Mouse (Mus musculus) forebrain, embryonic 11.5 days (tissue): ENCODE measurements around the gene Tnfsf11. TPM values are rescaled to one million over a fixed set of nuclear protein-coding genes. Genes with fewer than 3 reads are reported as not detected.

Experiments used
- ATAC-seq: fragments of 200-750 bp; cut with Nextera tagmentation; replicated peaks from 2 replicates; pipeline ENCODE4 v1.8.0; 2017; ENCODE audit warnings: moderate TSS enrichment; ENCODE audit not compliant: low FRiP score
- DNase-seq: peaks from one replicate; pipeline ENCODE4 v3.0.0-alpha.2; 2017; ENCODE audit warnings: low spot score
- H3K27ac ChIP-seq: fragments of 300-500 bp; sonication (generic); 2 replicates; pipeline ENCODE4 v1.5.1; 2014; ENCODE audit warnings: low read depth, low read length
- H3K27me3 ChIP-seq: fragments of 300-500 bp; sonication (generic); 2 replicates; pipeline ENCODE4 v1.6.1; 2014; ENCODE audit warnings: mild to moderate bottlenecking, low read length, mixed read lengths; ENCODE audit not compliant: control insufficient read depth, insufficient read depth
- H3K36me3 ChIP-seq: fragments of 300-500 bp; sonication (generic); 2 replicates; pipeline ENCODE4 v1.6.1; 2014; ENCODE audit warnings: mild to moderate bottlenecking, low read length, moderate library complexity, mixed read lengths; ENCODE audit not compliant: control insufficient read depth, insufficient read depth
- H3K4me1 ChIP-seq: fragments of 300-500 bp; sonication (generic); replicated peaks from 2 replicates; pipeline ENCODE4 v1.6.1; 2014; ENCODE audit warnings: low read length, mixed read lengths; ENCODE audit not compliant: control insufficient read depth, insufficient read depth
- H3K4me2 ChIP-seq: fragments of 300-500 bp; sonication (generic); 2 replicates; pipeline ENCODE4 v1.6.1; 2014; ENCODE audit warnings: low read depth, mild to moderate bottlenecking, low read length, moderate library complexity, mixed read lengths; ENCODE audit not compliant: severe bottlenecking
- H3K4me3 ChIP-seq: fragments of 300-500 bp; sonication (generic); 2 replicates; pipeline ENCODE4 v1.5.1; 2014; ENCODE audit warnings: low read depth, low read length
- H3K9ac ChIP-seq: fragments of 300-500 bp; sonication (generic); 2 replicates; pipeline ENCODE4 v1.6.1; 2014; ENCODE audit warnings: low read length
- H3K9me3 ChIP-seq: fragments of 300-500 bp; sonication (generic); 2 replicates; pipeline ENCODE4 v1.6.1; 2016; ENCODE audit warnings: low read length, mixed read lengths; ENCODE audit not compliant: control insufficient read depth
- WGBS: fragments of 180-500 bp; shearing (Covaris S2); extraction: QIAGEN DNeasy Blood & Tissue Kit; methylation state at CpG from one replicate; pipeline ENCODE4 v1.1.7; 2014; 5-methylcytosine and 5-hydroxymethylcytosine counted together
- polyA plus RNA-seq: library from polyadenylated mRNA; unstranded; fragments of >200 nt; fragmentation: Nextera tagmentation; extraction: Ambion mirVana; gene quantifications from 2 replicates; pipeline ENCODE4 v1.2.1, GENCODE M21; 2014

Gene Tnfsf11
- polyA plus RNA-seq, 1 experiment from 2014 or later: 0.45 TPM

DNA sequence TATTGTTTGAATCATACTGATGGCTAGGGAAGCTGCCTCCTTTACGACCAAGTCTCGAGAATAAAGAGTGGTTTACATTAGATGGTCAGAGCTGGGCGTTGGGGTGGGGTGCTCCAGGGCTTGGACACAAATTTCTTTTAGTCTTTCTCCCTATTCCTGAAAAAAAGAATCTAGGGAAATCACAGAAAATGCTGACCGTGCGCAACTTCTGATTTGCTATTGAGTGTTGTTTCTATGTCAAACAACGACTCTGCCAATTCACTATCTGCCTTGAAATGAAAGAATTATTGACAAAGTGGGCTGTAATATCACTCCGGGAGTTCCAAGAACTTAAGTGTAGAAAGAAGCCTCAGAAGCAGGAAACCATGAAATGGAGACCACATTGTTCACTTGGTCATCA is 23.5 kb upstream of the Tnfsf11 start:
- ATAC-seq (no peak), DNase-seq (no peak)
- no peak overlapping the region for H3K27ac ChIP-seq
- H3K36me3 ChIP-seq: no peaks in the 10 kb centered on the region
- H3K4me3 ChIP-seq: no peak overlapping the region
- H3K9me3 ChIP-seq: no peaks in the 10 kb centered on the region
- no peaks in the 10 kb centered on the region for H3K27me3 ChIP-seq
- no peak overlapping the region for H3K4me2 ChIP-seq
- no peaks in the 10 kb centered on the region for H3K4me1 ChIP-seq
- 79% methylated on average over 7 of the region's 7 CpGs for WGBS
- H3K9ac ChIP-seq: no peak overlapping the region

DNA sequence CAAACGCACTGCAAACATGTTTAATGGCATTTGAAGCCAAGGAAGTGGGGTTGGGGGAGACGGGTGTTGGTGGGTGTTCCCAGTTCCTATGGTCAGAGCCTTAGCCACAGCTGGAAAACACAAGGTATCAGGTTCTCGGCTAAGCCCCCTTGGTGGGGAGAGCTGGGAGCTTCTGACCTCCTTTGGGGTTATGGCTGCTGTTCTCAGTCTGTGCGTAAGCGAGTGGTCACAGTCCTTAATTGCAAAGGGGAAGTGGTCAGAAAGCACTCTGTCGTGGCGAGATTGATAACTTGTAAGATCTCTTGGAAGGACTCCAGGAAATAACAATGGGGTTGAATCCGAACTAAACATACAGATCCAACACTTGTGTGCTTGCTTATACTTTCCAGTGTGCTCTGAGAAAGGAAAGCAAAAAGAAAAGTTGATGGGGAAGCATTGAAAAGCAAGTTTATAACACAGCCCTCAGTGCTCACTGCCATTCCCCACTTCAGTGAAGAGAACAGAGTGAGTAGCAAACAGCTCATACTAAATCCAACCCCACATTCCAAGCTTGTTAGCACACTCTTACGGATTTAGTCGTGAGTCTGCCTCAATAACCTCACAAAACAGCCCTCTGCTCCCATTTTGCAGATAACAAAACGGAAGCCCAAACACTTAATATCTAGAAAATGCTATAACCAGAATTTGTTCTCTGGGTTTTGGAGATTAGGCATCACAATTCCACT is 22.9 kb upstream of the Tnfsf11 start:
- Histone ChIP-seq H3K9ac (no peak overlapping the region), H3K27ac (no peak overlapping the region), H3K4me1 (no peaks in the 10 kb centered on the region), H3K27me3 (no peaks in the 10 kb centered on the region), H3K9me3 (no peaks in the 10 kb centered on the region), H3K4me3 (no peak overlapping the region), H3K4me2 (no peak overlapping the region), H3K36me3 (no peaks in the 10 kb centered on the region)
- WGBS: 65% methylated on average over 11 of the region's 11 CpGs
- DNase-seq (no peak), ATAC-seq (no peak)

DNA sequence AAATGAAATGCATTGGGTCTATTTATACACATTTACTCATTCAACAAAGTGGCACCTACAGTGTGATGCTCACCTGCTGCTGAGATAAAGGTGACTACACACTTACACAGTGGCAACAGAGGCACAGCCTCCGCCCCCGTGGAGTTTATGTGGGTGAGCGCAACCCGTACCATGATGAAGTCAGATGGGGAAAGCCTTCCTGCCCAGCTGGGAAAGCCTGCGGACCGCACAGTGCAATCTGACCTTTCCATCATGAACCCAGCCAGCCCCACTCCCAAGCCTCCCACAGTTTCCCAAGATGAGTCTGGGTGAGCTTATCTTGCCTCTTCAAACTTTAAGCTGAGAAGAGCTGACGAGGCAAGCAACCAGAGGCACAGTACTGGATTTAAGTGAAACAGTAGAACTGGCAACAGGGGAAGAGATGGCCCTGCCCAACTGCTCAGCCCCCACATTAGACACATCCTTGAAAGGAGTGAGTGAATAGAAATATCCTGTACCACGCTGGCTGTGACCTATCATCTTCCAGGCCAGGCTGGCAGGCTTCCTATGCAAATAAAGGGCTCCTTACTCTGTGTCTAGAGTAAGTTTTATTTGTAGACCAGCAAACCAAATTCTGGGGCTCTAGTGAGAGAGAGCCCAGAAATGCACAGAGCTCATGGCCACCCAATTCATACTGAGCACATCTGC is 22.1 kb upstream of the Tnfsf11 start:
- H3K4me2 ChIP-seq: no peak overlapping the region
- WGBS: 84% methylated on average over 8 of the region's 8 CpGs

DNA sequence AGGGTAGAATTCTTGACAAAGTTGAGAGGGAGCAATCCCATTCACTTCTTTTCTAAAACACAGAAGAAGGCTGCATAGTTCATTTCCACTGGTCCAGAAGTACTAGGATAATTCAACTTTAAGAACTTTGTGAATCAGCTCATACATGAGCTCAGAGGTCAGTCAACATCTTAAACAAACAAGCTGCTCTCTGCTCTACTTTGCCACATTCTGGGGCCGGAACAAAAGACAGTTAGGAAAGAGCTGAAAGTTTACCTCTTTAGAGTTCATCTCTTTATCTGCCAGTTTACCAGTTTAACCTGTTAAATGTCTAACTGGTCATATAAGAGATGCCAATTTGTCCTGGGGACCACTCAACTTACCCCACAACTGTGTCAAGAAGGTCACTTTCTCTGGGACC is 15.5 kb upstream of the Tnfsf11 start:
- ATAC-seq: no peak

More for the DNA sequence above, 22.1 kb upstream of the Tnfsf11 start:
- H3K36me3 ChIP-seq: no peaks in the 10 kb centered on the region
- H3K4me1 ChIP-seq: no peaks in the 10 kb centered on the region
- DNase-seq (no peak), ATAC-seq (no peak)
- no peak overlapping the region for H3K27ac ChIP-seq
- H3K4me3 ChIP-seq: no peak overlapping the region
- no peaks in the 10 kb centered on the region for H3K27me3 ChIP-seq
- H3K9me3 ChIP-seq: no peaks in the 10 kb centered on the region
- H3K9ac ChIP-seq: no peak overlapping the region

DNA sequence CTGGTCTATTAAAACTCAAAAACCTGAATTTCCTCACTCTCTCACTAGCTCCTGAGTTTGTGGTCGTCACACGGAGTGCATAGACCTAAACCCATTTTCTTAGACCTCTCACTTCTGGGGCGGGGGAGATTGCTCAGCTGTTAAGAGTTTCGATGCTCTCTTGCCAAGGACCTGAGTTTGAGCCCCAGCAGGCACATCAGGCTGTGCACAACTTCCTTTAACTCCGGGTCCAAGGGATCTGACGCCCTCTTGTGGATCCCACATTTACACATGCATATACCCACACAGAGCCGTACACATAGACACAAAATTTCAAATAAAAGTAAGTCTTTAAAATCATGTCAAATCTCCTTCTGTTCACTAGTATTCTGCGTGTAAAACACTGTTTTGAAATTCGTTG is 15.1 kb upstream of the Tnfsf11 start:
- no peak for ATAC-seq
- no peak overlapping the region for H3K9ac ChIP-seq
- H3K4me2 ChIP-seq: no peak overlapping the region
- no peak overlapping the region for H3K27ac ChIP-seq
- DNase-seq: no peak
- no peaks in the 10 kb centered on the region for H3K36me3 ChIP-seq
- H3K4me3 ChIP-seq: no peak overlapping the region
- WGBS: 83% methylated on average over 9 of the region's 9 CpGs
- H3K4me1 ChIP-seq: no peaks in the 10 kb centered on the region
- no peaks in the 10 kb centered on the region for H3K9me3 ChIP-seq
- H3K27me3 ChIP-seq: no peaks in the 10 kb centered on the region

More for the DNA sequence above, 15.5 kb upstream of the Tnfsf11 start:
- Histone ChIP-seq H3K9ac (no peak overlapping the region), H3K4me2 (no peak overlapping the region), H3K4me1 (no peaks in the 10 kb centered on the region), H3K36me3 (no peaks in the 10 kb centered on the region), H3K9me3 (no peaks in the 10 kb centered on the region), H3K27me3 (no peaks in the 10 kb centered on the region), H3K4me3 (no peak overlapping the region), H3K27ac (no peak overlapping the region)
- DNase-seq: no peak
- WGBS: 90% methylated on average over 1 of the region's 1 CpGs

DNA sequence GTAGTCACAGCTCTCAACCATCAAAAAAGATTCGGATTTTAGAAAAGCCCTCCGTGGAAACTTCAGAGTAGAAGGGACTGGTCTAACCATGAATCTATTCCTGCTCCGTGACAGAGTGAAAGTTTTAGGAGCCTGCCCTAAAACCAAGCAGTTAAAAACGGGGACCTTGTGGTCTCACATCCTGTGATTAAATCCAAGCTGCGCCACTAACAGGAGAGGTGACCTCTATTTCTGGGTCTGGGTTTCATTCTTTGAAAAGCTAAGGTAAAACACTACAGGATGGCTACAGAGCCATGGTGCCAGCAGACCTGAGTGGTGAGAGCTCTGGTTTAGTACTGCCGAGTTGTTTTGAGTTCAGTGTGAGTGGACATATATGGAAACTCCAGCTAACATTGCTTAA is 12.4 kb upstream of the Tnfsf11 start:
- H3K4me1 ChIP-seq: no peaks in the 10 kb centered on the region
- ATAC-seq (no peak), DNase-seq (no peak)
- H3K4me2 ChIP-seq: no peak overlapping the region
- H3K36me3 ChIP-seq: no peaks in the 10 kb centered on the region
- H3K9ac ChIP-seq: no peak overlapping the region
- H3K27me3 ChIP-seq: no peaks in the 10 kb centered on the region
- no peak overlapping the region for H3K27ac ChIP-seq
- H3K9me3 ChIP-seq: no peaks in the 10 kb centered on the region
- no peak overlapping the region for H3K4me3 ChIP-seq
- WGBS: 91% methylated on average over 6 of the region's 6 CpGs

DNA sequence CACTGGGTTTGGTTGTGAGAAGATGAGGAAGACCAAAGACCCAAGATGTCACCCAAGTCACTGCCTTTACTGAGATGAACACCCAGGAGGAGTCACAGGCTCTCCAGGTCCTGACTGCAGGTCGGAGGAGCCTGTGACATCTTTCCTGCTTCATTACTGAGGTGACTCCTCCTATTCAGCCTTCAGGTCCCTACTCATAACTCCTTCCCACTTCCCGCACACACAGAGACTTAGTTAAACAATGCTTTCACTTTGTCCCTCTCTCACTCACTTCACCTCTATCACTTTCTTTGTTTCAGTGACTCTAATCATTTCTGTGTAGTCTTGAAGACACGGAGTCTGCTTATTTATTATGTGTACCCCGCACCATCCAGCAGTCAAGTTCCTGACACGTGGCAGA is 11.7 kb upstream of the Tnfsf11 start:
- Histone ChIP-seq H3K27me3 (no peaks in the 10 kb centered on the region), H3K27ac (no peak overlapping the region), H3K9ac (no peak overlapping the region), H3K4me1 (no peaks in the 10 kb centered on the region), H3K9me3 (no peaks in the 10 kb centered on the region), H3K36me3 (no peaks in the 10 kb centered on the region), H3K4me2 (no peak overlapping the region), H3K4me3 (no peak overlapping the region)
- no peak for DNase-seq
- no peak for ATAC-seq
- WGBS: 79% methylated on average over 5 of the region's 5 CpGs

DNA sequence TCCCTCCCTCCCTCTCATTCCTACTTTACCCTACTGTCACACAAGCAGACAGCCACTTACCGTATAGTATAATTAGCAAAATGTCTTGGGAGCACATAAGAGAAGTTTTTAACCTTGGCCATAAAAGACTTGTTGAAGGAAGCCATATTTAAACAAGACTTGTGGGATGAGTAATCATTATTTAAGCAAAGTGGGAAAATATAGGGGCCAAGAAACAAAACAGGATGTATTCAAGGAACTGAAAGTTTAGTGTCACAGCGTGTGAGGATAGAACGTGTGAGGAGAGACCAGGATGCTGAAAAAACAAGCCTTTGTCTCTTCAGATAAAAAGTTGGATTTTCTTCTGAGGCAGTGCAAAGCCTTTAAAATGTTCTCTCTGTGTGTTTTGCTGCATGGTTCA is 11.2 kb upstream of the Tnfsf11 start:
- Histone ChIP-seq H3K9ac (no peak overlapping the region), H3K4me3 (no peak overlapping the region), H3K27me3 (no peaks in the 10 kb centered on the region), H3K4me2 (no peak overlapping the region), H3K9me3 (no peaks in the 10 kb centered on the region), H3K27ac (no peak overlapping the region), H3K36me3 (no peaks in the 10 kb centered on the region), H3K4me1 (no peaks in the 10 kb centered on the region)
- no peak for ATAC-seq
- no peak for DNase-seq
- 82% methylated on average over 3 of the region's 3 CpGs for WGBS

DNA sequence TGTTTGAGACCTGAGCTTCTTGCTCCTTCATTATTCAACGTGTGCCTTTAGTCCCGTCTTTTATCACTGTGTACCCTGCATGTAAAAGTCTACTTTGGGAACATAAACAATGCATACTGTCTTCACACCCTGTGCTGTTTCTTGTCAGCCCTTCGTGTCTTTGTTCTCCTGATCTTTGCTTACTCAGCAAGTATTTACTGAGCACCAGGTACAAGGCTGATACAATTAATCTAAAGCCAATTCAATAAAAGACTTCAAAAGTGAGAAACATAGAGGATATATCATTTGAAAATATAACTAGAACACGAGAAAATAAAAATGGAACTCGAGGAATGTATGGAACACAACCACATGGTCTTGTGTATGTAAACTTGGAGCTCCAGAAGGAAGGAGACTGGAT is 9.8 kb upstream of the Tnfsf11 start:
- no peak overlapping the region for H3K9ac ChIP-seq
- no peaks in the 10 kb centered on the region for H3K36me3 ChIP-seq
- no peaks in the 10 kb centered on the region for H3K9me3 ChIP-seq
- H3K27me3 ChIP-seq: no peaks in the 10 kb centered on the region
- no peak for ATAC-seq
- no peak overlapping the region for H3K4me3 ChIP-seq
- no peak overlapping the region for H3K4me2 ChIP-seq
- WGBS: 87% methylated on average over 5 of the region's 5 CpGs
- DNase-seq: no peak
- no peaks in the 10 kb centered on the region for H3K4me1 ChIP-seq
- no peak overlapping the region for H3K27ac ChIP-seq
